Mouse (Mus musculus): ENCODE measurements around the gene Zbtb2.

GRCm38 (mm10) chr10:4347591-4347990 is 40.3 kb downstream of the Zbtb2 start:
- TF ChIP-seq USF1 (IDR thresholded peaks at IDR 0.05; ENCODE audit: low read depth, low read length) (no peak), EP300 (IDR thresholded peaks at IDR 0.05; ENCODE audit: low read depth in 1 of 2, low read length in 2 of 2) (no peak), ZKSCAN1 (IDR thresholded peaks at IDR 0.05; ENCODE audit: low read depth, low read length) (no peak), HCFC1 (IDR thresholded peaks at IDR 0.05; ENCODE audit: low read depth, low read length) (no peak), CTCF (IDR thresholded peaks at IDR 0.05 in 2 of 3, conservative IDR thresholded peaks at IDR 0.05 in 1 of 3; ENCODE audit: control insufficient read depth in 1 of 3, insufficient read depth in 1 of 3, low read depth in 2 of 3, low read length in 3 of 3, poor library complexity in 1 of 3, severe bottlenecking in 1 of 3) (no peak), POLR2A (IDR thresholded peaks at IDR 0.05; ENCODE audit: control insufficient read depth in 1 of 2, insufficient read depth in 1 of 2, low read depth in 1 of 2, low read length in 2 of 2, poor library complexity in 1 of 2) (no peak), E2F4 (IDR thresholded peaks at IDR 0.05; ENCODE audit: borderline replicate concordance, low read depth, low read length) (no peak), RAD21 (IDR thresholded peaks at IDR 0.05; ENCODE audit: low read depth, low read length) (no peak), SIN3A (IDR thresholded peaks at IDR 0.05; ENCODE audit: low read length) (no peak), SMC3 (IDR thresholded peaks at IDR 0.05; ENCODE audit: low read depth, low read length) (no peak), GABPA (IDR thresholded peaks at IDR 0.05; ENCODE audit: low read depth, low read length) (no peak), MAX (IDR thresholded peaks at IDR 0.05; ENCODE audit: low read length) (no peak)

Data from MEL (cell line).